Mouse (Mus musculus): Measurements from ENCODE around the gene Nmnat3. TPM values are rescaled to one million over a fixed set of nuclear protein-coding genes. Genes with fewer than 3 reads are reported as not detected.

Gene Nmnat3
- polyA plus RNA-seq, 1 experiment from 2014 or later, result 4.2 TPM

- Histone ChIP-seq H3K27ac (no peak overlapping the region), H3K36me3 (no peaks in the 10 kb centered on the region), H3K9ac (replicated peaks) (no peak overlapping the region), H3K9me3 (no peaks in the 10 kb centered on the region; the same call in 1 of the 2 replicates), H3K4me2 (no peak overlapping the region), H3K4me3 (replicated peaks) (no peak overlapping the region), H3K27me3 (no peaks in the 10 kb centered on the region), H3K4me1 (replicated peaks) (0 out of 2 replicates have a peak, but pooled peaks cover 3% of the 10 kb centered on the region)
- ATAC-seq (ENCODE audit: insufficient number of reproducible peaks, insufficient read depth, low FRiP score, low TSS enrichment, low read depth), result no peak
- WGBS, result 85% methylated on average over 12 of the region's 12 CpGs
Measured at GRCm38 (mm10) chr9:98311316-98311965, 24.2 kb downstream of the Nmnat3 start.

GRCm38 (mm10) chr9:98312622-98313374 is 25.6 kb downstream of the Nmnat3 start:
- Histone ChIP-seq H3K36me3 (no peaks in the 10 kb centered on the region), H3K4me2 (no peak overlapping the region), H3K27me3 (no peaks in the 10 kb centered on the region), H3K4me3 (replicated peaks) (no peak overlapping the region), H3K9me3 (no peaks in the 10 kb centered on the region; the same call in 1 of the 2 replicates), H3K9ac (replicated peaks) (no peak overlapping the region), H3K27ac (no peak overlapping the region), H3K4me1 (replicated peaks) (0 out of 2 replicates have a peak, but pooled peaks cover 3% of the 10 kb centered on the region)
- WGBS, result 81% methylated on average over 6 of the region's 6 CpGs
- ATAC-seq (ENCODE audit: insufficient number of reproducible peaks, insufficient read depth, low FRiP score, low TSS enrichment, low read depth), result no peak

GRCm38 (mm10) chr9:98313587-98313986 is 26.4 kb downstream of the Nmnat3 start:
- H3K9ac ChIP-seq (replicated peaks), result no peak overlapping the region
- no peak overlapping the region for H3K4me3 ChIP-seq (replicated peaks)
- H3K27ac ChIP-seq, result no peak overlapping the region
- no peaks in the 10 kb centered on the region for H3K27me3 ChIP-seq
- ATAC-seq (ENCODE audit: insufficient number of reproducible peaks, insufficient read depth, low FRiP score, low TSS enrichment, low read depth), result no peak
- H3K9me3 ChIP-seq, result no peaks in the 10 kb centered on the region; the same call in 1 of the 2 replicates
- no peaks in the 10 kb centered on the region for H3K36me3 ChIP-seq
- 84% methylated on average over 6 of the region's 6 CpGs for WGBS
- peaks cover 5% of the 10 kb centered on the region for H3K4me1 ChIP-seq (replicated peaks)
- H3K4me2 ChIP-seq, result no peak overlapping the region

- 92% methylated on average over 7 of the region's 7 CpGs for WGBS
Measured at GRCm38 (mm10) chr9:98314059-98314650, 26.9 kb downstream of the Nmnat3 start.

GRCm38 (mm10) chr9:98317897-98318296 is 30.7 kb downstream of the Nmnat3 start:
- Histone ChIP-seq H3K4me1 (replicated peaks) (peaks cover 11% of the 10 kb centered on the region), H3K4me2 (no peak overlapping the region), H3K36me3 (no peaks in the 10 kb centered on the region), H3K4me3 (replicated peaks) (no peak overlapping the region), H3K27me3 (no peaks in the 10 kb centered on the region), H3K27ac (no peak overlapping the region), H3K9me3 (peaks cover 7% of the 10 kb centered on the region; the same call in 1 of the 2 replicates), H3K9ac (replicated peaks) (no peak overlapping the region)
- 57% methylated on average over 4 of the region's 4 CpGs for WGBS
- ATAC-seq (ENCODE audit: insufficient number of reproducible peaks, insufficient read depth, low FRiP score, low TSS enrichment, low read depth), result no peak

More at GRCm38 (mm10) chr9:98314059-98314650, 26.9 kb downstream of the Nmnat3 start:
- Histone ChIP-seq H3K27me3 (no peaks in the 10 kb centered on the region), H3K4me2 (no peak overlapping the region), H3K4me3 (replicated peaks) (no peak overlapping the region), H3K9me3 (no peaks in the 10 kb centered on the region; the same call in 1 of the 2 replicates), H3K36me3 (no peaks in the 10 kb centered on the region), H3K27ac (no peak overlapping the region), H3K4me1 (replicated peaks) (peaks cover 11% of the 10 kb centered on the region), H3K9ac (replicated peaks) (no peak overlapping the region)
- no peak for ATAC-seq (ENCODE audit: insufficient number of reproducible peaks, insufficient read depth, low FRiP score, low TSS enrichment, low read depth)

- WGBS, result 33% methylated on average over 3 of the region's 3 CpGs
- no peak for ATAC-seq (ENCODE audit: insufficient number of reproducible peaks, insufficient read depth, low FRiP score, low TSS enrichment, low read depth)
- Histone ChIP-seq H3K36me3 (no peaks in the 10 kb centered on the region), H3K9ac (replicated peaks) (no peak overlapping the region), H3K4me1 (replicated peaks) (peaks cover 11% of the 10 kb centered on the region), H3K4me3 (replicated peaks) (no peak overlapping the region), H3K4me2 (no peak overlapping the region), H3K27me3 (no peaks in the 10 kb centered on the region), H3K9me3 (peaks cover 7% of the 10 kb centered on the region; the same call in 1 of the 2 replicates), H3K27ac (no peak overlapping the region)
Measured at GRCm38 (mm10) chr9:98318875-98319274, 31.6 kb downstream of the Nmnat3 start.

- WGBS, result 87% methylated on average over 3 of the region's 3 CpGs
- ATAC-seq (ENCODE audit: insufficient number of reproducible peaks, insufficient read depth, low FRiP score, low TSS enrichment, low read depth), result no peak
- no peaks in the 10 kb centered on the region for H3K27me3 ChIP-seq
- H3K9ac ChIP-seq (replicated peaks), result no peak overlapping the region
- no peak overlapping the region for H3K4me2 ChIP-seq
- peaks cover 11% of the 10 kb centered on the region for H3K4me1 ChIP-seq (replicated peaks)
- H3K36me3 ChIP-seq, result no peaks in the 10 kb centered on the region
- no peak overlapping the region for H3K27ac ChIP-seq
- H3K4me3 ChIP-seq (replicated peaks), result no peak overlapping the region
- H3K9me3 ChIP-seq, result peaks cover 7% of the 10 kb centered on the region; the same call in 1 of the 2 replicates
Measured at GRCm38 (mm10) chr9:98320785-98321184, 33.5 kb downstream of the Nmnat3 start.

GRCm38 (mm10) chr9:98326088-98326487 is 38.9 kb downstream of the Nmnat3 start:
- Histone ChIP-seq H3K27ac (no peak overlapping the region), H3K36me3 (no peaks in the 10 kb centered on the region), H3K4me1 (replicated peaks) (peaks cover 6% of the 10 kb centered on the region; the same call in 1 of the 2 replicates), H3K4me2 (no peak overlapping the region), H3K4me3 (replicated peaks) (no peak overlapping the region), H3K9me3 (peaks cover 7% of the 10 kb centered on the region; the same call in 1 of the 2 replicates), H3K9ac (replicated peaks) (no peak overlapping the region), H3K27me3 (no peaks in the 10 kb centered on the region)
- no peak for ATAC-seq (ENCODE audit: insufficient number of reproducible peaks, insufficient read depth, low FRiP score, low TSS enrichment, low read depth)
- WGBS, result 86% methylated on average over 1 of the region's 1 CpGs

GRCm38 (mm10) chr9:98328415-98329176 is 41.4 kb downstream of the Nmnat3 start:
- Histone ChIP-seq H3K9me3 (no peaks in the 10 kb centered on the region), H3K36me3 (no peaks in the 10 kb centered on the region), H3K9ac (replicated peaks) (no peak overlapping the region), H3K27me3 (no peaks in the 10 kb centered on the region), H3K4me1 (replicated peaks) (peaks cover 6% of the 10 kb centered on the region; the same call in 1 of the 2 replicates), H3K27ac (no peak overlapping the region), H3K4me3 (replicated peaks) (no peak overlapping the region), H3K4me2 (no peak overlapping the region)
- WGBS, result 86% methylated on average over 10 of the region's 10 CpGs
- no peak for ATAC-seq (ENCODE audit: insufficient number of reproducible peaks, insufficient read depth, low FRiP score, low TSS enrichment, low read depth)

GRCm38 (mm10) chr9:98329274-98330105 is 42.3 kb downstream of the Nmnat3 start:
- no peaks in the 10 kb centered on the region for H3K9me3 ChIP-seq
- H3K27me3 ChIP-seq, result no peaks in the 10 kb centered on the region
- no peaks in the 10 kb centered on the region for H3K36me3 ChIP-seq
- H3K4me3 ChIP-seq (replicated peaks), result no peak overlapping the region
- no peak overlapping the region for H3K9ac ChIP-seq (replicated peaks)
- no peak overlapping the region for H3K27ac ChIP-seq
- 64% methylated on average over 20 of the region's 20 CpGs for WGBS
- no peak for ATAC-seq (ENCODE audit: insufficient number of reproducible peaks, insufficient read depth, low FRiP score, low TSS enrichment, low read depth)
- H3K4me2 ChIP-seq, result no peak overlapping the region
- H3K4me1 ChIP-seq (replicated peaks), result peaks cover 6% of the 10 kb centered on the region; the same call in 1 of the 2 replicates
